Mouse (Mus musculus) cerebellum, adult 2 months (tissue): ENCODE measurements at regions not wholly inside any gene's neighbourhood (a gene's known extent, or its start where the extent isn't known, plus 50 kb on each side); places are given as distances from the start of the nearest gene placed in this dataset.

Experiments
- CTCF ChIP-seq: fragments of 200-500 bp; IDR thresholded peaks from 2 replicates; pipeline ENCODE4 v1.5.1; 2011; ENCODE audit warnings: low read depth, mild to moderate bottlenecking, control low read depth, low read length, moderate library complexity, borderline replicate concordance; ENCODE audit not compliant: insufficient read depth
- POLR2A ChIP-seq: fragments of 200-500 bp; IDR thresholded peaks from 2 replicates; pipeline ENCODE4 v1.6.1; 2011; ENCODE audit warnings: low read length, control low read depth, borderline replicate concordance; ENCODE audit not compliant: insufficient read depth

DNA sequence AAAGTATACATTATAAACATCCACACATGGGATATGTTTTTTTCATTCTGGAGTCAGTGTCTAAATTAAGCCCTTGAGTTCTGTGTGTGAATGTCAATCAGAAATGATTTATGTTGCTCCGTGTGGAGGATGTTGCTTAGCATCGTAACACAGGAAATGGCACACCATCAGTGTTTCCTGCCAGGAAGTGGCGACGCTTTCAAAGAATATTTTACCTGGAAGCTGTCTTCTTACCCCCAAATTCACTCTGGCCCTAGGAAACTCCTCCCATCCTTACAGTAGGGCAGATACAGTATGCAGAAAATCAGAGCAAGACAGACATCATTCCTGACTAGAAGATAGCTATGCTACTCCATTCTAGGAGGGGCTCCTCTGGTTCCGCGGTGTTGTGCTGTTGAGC lies 145.1 kb upstream of the L3mbtl3 start:
- TF ChIP-seq POLR2A (no peak), CTCF (no peak)
